Mouse (Mus musculus): ENCODE data around the gene Loxl3.

- TF ChIP-seq CTCF (conservative IDR thresholded peaks at IDR 0.05; ENCODE audit: low read length) (no peak), POU5F1 (IDR thresholded peaks at IDR 0.05; ENCODE audit: borderline replicate concordance, low read length) (no peak)
Observed at GRCm38 (mm10) chr6:83038496-83039012, 4.6 kb downstream of the Loxl3 start.

Data from E14TG2a.4 (cell line).